Mouse (Mus musculus) MEL-GATA-1-ER (cell line): ENCODE results near the gene Dda1.
"Not testable (repeated sequence)": the region's sequence is repeated elsewhere in the genome, so short reads cannot be mapped to it uniquely, and the experiment has no call there.

Experiments used
- DNase-seq: peaks from one replicate; pipeline ENCODE4 v3.0.0-alpha.2; 2012; ENCODE audit warnings: low read depth; ENCODE audit errors: extremely low read depth

The Dda1 gene

DNA sequence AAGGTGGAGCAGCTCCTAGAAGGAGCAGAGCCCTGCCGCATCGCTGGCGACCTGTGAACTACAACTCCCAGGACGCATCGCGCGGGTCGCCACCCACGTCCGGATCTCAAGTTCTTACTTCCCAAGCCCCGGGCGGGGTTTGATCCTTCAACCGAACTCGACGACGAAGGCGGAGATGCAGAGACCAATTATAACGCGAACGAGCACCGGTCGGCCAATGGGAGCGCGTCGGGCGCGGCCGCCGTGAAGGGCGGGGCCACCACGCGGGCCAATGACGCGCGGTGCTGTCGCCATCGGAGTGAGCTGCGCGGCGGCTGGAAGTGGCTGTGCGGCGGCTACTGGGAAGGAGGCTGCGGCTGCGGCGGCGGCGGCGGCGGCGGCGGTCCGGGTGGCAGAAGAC is at the start of gene Dda1:
Gene Dda1 (plus strand): TSS at position 284 of the 400 bp plus-strand sequence.
- DNase-seq: peak; percentile 96

DNA sequence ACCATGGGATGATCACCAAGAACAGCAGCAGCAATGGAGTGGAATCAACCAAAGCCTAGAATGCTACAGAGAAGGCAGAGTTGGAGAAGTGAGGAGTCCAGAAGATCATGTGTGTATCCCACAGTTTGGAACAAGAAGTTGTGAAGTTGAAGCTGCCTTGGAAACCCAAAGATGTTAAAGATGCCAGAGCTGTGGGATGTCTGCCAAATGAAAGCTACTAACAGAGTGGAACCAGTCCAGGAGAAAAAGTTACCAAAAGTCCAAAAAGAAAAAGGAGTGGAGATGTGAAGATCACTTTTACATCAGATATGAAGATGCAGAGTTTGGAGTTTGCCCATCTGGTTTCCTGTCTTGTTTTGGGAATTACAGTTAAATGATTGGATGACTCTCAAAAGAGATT is 46.9 kb upstream of the Dda1 start:
- DNase-seq: no peak

DNA sequence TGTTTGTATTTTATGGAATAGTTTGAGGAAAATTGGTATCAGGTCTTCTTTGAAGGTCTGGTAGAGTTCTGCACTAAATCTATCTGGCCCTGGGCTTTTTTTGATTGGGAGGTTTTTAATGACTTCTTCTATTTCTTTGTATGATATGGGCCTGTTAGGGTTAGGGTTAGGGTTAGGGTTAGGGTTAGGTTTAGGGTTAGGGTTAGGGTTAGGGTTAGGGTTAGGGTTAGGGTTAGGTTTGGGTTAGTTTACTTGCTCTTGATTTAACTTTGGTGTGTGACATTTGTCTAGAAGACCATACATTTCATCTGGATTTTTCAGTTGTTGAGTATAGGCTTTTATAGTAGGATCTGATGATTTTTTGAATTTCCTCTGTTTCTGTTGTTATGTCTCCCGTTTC is 36.1 kb upstream of the Dda1 start:
- not testable (repeated sequence) for DNase-seq

DNA sequence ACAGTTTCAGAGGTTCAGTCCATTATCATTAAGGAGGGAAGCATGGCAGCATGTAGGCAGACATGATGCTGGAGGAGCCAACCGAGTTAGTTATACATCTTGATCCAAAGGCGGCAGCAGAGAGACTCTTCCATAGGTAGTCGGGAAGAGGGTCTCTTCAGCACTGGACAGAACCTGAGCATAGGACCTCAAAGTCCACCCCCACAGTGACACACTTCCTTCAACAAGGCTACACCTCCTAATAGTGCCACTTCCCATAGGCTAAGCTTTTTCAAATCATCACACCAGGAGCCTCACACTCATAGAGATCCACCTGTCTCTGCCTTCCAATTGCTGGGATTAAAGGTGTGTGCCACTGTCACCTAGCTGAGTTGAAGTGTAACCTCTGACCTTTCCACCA is 32.0 kb upstream of the Dda1 start:
- DNase-seq: no peak

DNA sequence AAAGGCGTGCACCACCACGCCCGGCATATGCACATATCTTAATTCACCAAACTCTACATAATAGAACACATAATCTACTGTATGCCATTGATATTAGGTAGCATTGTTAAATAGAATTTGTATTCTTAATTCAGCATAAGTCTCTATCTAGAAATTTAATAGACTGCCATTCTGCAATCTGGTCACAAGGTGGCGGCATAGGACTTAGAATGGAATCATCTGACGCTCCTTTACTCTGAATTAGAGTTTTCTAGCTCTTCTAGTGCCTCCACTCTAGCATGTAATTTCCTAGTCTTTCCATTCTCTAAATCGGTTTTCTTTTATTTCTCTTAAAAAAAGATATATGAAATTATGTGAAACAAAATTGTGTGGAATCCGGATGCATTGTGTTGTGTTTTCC is 27.6 kb upstream of the Dda1 start:
- DNase-seq: peak; percentile 60

DNA sequence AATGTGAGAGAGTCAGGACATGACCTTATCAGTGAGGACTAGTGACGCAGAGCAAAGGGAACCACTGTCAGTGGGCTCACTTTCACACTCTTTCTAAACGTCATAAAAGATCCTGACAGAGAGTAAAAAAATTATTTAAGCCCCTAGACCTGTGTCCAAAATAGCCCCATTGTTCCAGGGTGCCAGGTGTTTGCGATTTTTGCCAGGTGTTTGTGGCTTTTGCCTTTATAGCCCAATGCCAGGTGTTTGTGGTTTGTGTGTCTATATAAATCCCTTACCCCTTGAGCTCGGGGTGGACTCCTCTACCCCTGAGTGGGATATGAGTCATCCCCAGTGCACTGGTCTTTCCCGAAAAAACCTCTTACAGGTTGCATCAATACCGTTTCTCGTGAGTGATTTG is 23.9 kb upstream of the Dda1 start:
- DNase-seq: no peak

DNA sequence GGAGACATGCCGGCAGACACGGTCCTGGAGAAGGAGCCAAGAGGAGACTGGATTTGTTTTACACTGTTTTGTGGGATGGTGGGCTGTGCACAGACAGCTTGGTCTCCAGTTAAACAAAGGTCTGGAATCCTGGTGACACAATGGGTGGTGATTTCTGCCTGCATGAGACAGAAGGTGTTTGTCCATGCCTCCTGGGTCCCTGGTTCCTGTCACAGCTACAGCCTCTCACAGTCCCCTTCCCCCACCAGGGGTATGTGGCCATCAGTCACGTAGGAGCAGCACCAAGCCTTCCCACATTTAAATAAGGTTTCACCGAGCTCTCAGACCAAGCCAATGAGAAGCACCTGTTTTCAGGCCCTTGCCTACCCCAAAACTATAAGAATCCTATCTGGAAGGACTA is 17.7 kb upstream of the Dda1 start:
- DNase-seq: no peak

DNA sequence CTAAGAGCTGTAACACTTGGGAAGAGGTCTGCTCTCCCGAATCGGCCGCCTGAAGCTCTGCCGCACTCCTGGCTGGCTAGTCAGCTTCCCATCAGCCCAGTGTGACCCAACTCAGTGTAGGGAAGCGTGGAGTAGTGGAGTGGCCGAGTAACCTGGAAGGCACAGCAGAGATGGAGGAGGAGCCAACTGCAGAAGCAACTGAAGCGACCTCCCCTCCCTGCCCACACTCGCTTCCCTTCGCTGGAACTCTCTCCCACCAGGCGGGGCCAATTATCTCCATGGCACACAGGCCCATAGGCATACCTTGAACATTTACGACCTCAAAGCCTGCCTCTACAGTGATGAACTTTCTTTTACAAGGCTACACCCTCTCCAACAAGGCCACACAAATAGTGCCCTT is 17.2 kb upstream of the Dda1 start:
- DNase-seq: no peak

DNA sequence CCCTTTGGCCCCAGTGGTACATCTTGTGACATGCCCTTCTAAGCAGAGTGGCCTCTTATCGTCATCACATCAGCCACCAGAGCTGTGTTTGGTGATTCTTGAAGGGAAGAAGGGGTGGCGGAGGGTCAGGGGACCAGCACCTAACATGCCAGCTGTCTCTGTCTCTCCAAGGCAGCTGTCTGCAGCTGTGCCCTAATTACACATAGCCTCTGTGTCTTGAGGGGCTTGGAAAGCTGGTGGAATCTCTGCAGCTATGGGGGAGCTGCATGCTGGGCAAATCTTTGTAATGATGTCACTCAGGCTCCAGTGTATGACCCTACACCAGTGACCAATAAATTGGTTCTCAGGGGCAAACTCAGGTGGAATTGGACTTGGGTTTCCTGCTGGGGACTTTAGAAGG is 16.3 kb upstream of the Dda1 start:
- DNase-seq: no peak

DNA sequence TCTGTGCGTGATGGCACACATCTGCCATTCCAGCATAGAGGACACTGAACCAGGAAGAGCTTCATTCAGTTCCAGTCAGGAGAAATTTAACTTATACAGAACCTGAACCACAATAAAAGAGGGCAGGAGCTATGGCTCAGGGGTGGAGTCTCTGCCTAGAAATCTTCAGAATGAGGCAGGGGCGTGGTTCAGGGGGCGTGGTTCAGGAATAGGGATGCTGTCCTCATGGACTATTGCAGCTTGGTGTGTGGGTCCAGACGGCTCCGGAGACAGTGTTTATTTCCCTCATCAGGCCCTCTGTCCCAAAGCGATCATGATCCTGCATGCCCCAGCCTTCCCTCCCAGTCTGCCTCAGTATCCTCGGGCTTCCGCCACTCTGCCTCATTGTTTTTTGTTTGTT is 14.3 kb upstream of the Dda1 start:
- DNase-seq: no peak

DNA sequence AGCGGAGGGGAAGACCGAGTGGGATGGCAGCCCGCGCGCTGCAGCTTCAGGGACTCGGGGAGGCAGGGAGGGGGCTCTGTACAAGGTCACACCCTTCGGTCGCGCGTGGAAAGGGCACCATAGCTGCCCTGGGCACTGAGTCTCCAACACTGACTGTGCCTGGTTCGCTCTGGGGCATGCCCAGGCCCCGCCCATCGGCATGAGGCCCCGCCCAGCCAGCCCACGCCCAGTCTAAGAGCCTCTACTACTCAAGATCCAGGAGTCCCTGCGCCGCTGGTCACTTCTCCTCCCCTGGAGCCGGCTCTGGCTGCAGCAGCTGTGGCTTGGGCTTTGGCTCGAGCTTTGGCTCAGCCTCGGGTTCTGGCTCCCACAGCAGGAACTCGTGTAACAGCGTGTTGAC is 12.1 kb upstream of the Dda1 start:
- no peak for DNase-seq

DNA sequence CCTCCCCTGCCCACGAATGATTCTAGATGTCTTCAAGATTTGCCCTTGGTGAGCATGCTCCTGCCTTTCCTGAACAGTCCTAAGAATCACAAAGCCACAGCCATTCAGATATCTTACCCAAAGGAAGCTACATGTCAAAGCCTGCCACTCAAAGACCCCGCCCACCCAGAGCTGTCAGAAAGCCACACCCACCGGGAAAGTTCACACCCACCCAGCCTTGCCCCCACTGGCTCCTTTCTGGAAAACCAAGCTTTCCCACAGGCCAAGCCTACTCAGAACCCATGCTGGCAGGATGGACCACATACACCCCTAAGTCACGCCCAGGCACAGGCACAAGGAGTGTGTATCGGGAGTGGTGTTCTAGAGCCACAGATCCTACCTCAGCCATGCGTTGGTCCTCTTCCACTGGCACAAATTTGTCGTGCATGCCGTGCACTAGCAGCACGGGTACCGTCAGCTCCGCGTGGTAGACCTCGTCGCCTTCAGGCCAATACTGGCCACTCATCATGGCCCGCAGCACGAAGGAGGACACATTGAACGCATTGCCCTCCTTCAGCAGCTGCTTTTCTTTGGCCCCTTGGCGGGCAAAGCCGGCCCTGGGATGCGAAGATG is 11.2 kb upstream of the Dda1 start:
- DNase-seq: no peak

DNA sequence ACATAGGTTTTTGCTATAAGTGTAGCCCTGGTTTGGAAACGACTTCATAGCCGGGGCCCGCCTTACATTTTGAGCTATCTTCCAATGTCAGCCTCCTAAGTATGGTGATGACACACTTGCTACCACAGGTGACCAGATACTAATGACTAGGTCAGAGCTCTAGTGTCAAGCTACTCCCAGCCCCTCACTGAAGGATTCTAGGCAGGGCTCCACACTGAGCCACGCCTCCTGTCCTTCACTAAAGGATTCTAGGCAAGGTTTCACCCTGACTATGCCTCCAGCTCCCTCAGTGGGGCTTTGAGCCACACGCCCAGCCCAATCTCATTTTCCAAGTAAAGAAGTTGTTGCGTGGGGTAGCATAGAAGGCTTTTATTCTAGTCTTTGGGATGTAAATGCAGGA is 8.3 kb upstream of the Dda1 start:
- no peak for DNase-seq

DNA sequence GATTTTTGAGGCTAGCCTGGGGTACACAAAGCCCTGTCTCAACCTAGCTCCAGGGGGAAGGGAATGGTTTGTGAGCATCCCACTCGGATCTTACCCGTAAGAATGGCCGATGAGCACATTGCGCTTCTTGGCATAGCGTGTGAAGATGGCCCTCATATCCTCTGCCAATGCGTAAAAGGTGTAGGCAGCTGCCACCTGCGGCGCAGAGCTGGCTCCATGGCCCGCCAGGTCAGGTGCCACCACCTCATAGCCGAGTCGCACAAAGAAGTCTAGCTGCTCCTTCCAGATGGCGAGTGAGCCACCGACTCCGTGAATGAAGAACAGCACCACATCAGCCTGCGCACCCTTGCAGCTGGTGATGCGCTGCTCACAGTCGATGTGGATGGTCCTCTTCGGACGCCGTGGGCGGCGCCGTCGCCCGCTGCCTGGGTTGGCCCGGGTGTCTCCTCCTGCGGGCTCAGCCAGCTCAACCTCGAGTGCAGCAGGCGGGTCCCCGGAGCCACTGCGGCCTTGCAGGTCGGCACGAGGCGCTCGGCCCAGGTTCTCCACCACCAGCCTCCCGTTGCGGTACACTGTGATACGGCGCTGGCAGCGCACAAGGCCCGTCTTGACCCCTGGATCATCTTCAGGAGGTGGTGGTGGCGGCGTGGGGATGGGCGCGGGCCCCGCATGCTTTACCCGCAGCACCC is 7.7 kb upstream of the Dda1 start:
- no peak for DNase-seq

DNA sequence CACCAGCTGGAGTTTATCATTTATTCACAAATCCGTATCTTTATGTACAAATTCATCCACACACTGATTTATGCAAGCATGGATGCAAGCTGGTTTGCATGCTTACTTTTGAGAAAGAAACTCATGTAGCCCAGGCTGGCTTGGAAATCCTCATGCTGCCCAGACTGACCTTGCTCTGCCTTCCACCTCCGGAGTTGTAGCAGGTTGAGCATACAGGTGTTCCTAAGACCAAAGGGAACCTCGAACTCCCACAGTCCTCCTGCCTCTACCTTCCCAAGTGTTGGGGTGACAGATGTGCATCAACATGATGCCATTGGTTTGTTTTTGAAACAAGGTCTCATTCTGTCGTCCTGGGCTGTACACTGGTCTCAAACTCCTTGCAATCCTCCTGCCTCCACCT is 6.8 kb upstream of the Dda1 start:
- DNase-seq: no peak

DNA sequence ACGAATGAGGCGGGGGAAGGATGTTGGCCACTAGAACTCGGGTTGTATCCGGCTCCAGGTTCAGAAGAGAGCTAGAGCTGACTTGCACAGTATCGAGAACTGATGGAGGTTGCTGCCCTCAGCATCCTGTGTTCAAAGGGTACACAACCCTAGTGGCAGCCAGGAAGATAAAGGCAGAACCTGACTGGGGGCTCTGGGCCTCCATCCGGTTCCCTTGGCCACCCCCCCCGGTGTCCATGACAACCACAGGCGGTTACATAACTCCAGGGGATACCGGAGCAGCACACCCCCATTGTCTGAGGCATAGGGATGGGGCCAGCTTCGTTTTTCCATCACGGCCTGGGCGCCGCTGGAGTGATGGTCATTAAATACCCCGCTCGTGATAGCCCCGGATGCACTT is 6.2 kb upstream of the Dda1 start:
- DNase-seq: no peak

DNA sequence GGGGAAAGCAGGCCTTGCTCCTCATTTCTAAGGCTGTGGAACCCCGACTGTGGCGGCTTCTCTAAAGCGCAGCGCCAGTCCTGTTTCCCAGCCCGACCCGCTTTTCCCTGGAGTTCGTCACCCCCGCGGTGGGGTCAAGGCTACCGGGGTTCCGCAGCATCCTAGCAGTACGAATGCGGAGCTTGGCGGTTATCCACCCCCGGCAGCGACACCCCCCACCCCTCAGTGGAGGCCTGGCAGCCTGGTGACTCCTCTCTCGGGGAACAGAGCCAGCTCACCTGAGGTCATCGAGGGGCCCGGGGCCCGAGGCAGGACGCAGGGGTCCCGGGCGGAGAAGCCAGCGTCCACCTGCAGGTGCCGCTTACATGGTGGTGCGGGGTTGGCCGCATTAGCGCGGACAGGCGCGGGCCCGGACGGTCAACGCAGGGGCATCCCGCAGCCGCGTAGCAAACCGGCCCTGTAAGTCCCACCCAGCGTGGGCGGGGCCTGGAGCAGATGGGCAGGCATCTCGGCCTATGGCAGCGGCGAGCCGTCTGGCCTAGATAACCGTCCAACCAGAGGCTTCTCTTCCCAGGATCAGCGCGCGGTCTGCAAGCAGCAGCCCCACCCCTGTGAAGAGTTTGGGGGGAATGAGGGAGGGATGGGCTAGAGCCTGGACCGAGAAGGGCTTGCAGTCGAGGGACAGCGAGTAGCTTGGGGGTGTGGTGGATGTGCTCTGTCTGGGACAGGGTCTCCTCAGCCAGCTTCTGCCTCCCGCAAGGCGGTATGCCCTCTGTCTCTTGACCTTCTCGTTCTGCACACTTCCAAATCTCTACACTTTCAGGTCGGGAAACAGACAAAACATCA is 5.6 kb upstream of the Dda1 start, which contains the start of gene Abhd8:
Gene Abhd8 (minus strand): TSS at position 468 of the 846 bp plus-strand sequence.
- DNase-seq: peak; percentile 83

DNA sequence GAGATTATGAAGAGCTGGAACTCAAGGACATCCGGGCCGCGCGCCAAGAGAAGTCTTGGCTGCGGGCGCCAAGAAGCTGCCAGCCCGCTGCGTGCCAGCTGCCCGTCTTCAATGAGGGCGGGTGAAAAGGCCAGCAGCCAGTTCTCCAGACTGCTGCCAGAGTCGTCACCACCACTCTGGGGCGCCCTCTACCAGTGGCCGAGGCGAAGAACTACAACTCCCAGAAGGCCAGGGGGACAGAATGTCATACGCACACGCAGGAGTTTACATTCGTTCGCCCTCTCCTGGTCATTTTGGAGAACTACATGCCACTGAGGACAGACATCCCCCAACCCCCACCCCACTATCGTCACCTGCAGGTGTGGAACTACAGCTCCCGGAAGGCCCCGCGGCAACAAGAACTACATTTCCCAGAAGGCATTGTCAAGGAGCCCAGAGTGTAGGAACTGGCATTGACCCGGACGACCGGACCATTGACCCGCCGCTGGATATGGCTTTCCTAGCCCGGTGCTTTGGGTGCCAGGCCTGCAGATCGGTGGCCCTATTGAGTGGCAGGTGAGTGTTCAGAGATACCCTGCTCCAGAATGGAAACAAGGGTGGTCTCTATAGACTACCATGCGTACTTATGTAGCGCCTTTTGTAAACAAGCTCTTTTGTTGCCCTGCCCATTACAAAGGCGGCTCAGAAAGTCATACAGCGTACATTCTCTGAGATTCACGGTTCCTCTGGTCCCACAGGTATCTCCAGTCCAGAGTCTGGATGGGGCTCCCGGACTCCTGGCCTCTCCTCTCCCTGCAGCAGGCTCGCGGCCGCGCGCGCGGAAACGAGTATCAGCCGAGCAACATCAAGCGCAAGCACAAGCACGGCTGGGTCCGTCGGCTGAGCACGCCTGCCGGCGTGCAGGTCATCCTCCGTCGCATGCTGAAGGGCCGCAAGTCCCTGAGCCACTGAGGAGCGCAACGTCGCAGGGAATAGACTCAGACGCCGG is 4.2 kb upstream of the Dda1 start, which contains the start of gene Mrpl34:
Gene Mrpl34 (plus strand): TSS at position 447 of the 988 bp plus-strand sequence.
- DNase-seq: peak; percentile 97

DNA sequence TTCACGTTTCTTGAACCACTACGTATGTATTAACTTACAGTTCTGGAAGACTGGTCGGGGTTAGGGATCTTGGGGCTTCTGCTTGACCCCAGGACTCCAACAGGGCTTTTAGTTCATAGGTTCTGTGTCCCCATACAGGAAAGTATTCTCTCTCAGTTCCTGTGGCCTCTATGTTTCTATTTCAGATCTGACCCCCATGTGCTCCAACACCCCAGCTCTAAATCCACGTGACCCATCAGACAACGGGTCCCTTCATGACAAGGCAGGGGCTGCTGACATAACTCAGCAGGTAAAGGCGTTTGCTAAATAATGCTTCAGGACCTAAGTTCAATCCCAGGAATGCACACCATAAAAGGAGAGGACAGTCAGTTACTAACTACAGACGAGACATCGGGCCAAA is 3.3 kb upstream of the Dda1 start:
- no peak for DNase-seq

DNA sequence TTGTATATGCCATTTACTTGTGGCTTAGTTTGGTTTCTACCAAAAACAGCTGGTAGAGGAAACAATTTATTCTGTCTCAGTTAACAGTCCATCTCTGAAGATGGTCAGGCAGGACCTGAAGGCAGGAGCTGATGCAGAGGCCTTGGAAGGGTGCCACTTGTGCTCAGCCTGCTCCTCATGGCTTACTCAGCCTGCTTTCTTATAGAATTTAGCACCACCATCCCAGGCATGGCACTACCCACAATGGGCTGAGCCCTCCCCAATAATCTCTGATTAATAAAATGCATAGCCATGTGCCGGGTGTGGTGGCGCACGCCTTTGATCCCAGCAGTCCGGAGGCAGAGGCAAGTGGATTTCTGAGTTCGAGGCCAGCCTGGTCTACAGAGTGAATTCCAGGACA is 2.8 kb upstream of the Dda1 start:
- no peak for DNase-seq

DNA sequence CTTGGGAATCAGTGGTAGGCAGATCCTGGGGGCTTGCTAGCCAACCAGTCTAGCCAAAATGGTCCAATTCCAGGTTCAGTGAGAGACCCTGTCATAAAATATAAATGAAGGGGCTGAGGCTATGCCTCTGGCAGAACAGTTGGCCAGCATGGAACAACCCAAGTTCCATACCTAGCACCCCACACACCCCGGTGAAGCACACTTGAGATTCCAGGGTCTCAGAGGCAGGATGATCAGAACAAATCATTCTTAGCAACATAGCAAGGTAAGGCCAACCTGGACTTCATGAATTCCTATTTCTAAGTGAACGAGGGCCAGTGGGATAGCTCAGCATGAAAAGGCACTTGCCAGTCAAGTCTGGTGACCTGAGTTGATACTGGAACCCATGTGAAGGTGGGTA is 1.8 kb upstream of the Dda1 start:
- DNase-seq: no peak
